Mouse (Mus musculus): ENCODE measurements around the gene Adgrv1. TPM values are rescaled to one million over a fixed set of nuclear protein-coding genes. Genes with fewer than 3 reads are reported as not detected.
A peak's percentile ranks its signal among the peaks of the same experiment; 100 is the strongest.

The Adgrv1 gene
- total RNA-seq, 2 experiments from 2014 or later, result 1.4 to 1.6 TPM

- intact Hi-C loops (cut with DNase I), result no loop called here
- no peak for DNase-seq (ENCODE audit: low spot score in 2 of 2)
Measured at GRCm38 (mm10) chr13:81358365-81358764, 274.6 kb downstream of the Adgrv1 start.

- DNase-seq (ENCODE audit: low spot score in 2 of 2), result no peak
- intact Hi-C loops (cut with DNase I), result no loop called here
Measured at GRCm38 (mm10) chr13:81357215-81357614, 275.7 kb downstream of the Adgrv1 start.

- no peak for DNase-seq (ENCODE audit: low spot score in 2 of 2)
- intact Hi-C loops (cut with DNase I), result no loop called here
Measured at GRCm38 (mm10) chr13:81354587-81354986, 278.4 kb downstream of the Adgrv1 start.

GRCm38 (mm10) chr13:81352296-81352695 is 280.7 kb downstream of the Adgrv1 start:
- intact Hi-C loops (cut with DNase I), result no loop called here
- DNase-seq (ENCODE audit: low spot score in 2 of 2), result no peak

GRCm38 (mm10) chr13:81351462-81352155 is 281.3 kb downstream of the Adgrv1 start:
- intact Hi-C loops (cut with DNase I), result no loop called here
- no peak for DNase-seq (ENCODE audit: low spot score in 2 of 2)

DNA sequence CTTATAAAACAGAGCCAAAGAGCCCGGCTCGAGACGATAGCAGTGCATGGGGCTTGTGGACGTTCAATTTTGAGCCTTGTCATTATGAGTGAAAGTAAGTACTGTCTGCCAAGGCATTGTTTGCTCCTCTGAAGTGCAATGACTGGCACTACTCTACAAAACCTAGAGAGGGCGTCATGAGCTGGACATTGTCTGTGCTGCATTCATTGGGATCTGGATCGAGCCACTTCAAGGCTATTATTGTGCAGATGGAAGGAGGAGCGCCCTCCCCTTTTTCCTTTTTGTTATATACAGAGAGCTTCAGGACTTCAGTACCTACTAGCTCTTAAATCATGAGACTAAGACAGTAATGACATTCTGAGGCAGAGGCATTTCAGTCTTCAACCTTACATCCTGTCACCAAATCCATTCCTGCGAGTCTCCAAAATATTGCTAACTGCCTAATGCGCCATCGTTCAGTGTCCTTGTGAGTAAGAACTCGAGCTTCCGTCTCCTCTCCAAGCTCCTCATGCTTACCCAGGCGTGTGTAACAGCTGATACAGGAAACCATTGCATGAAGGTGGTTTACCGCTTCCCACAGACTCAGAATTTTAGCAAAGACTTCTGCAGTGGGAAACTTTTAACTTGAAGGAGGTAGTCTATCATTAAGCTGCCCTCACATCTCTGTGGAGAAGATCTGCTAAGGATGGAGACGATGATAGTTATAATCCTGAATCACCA is 285.5 kb downstream of the Adgrv1 start:
- intact Hi-C loops (cut with DNase I), result no loop called here
- DNase-seq (ENCODE audit: low spot score in 2 of 2), result no peak

GRCm38 (mm10) chr13:81342987-81343596 is 289.9 kb downstream of the Adgrv1 start:
- intact Hi-C loops (cut with DNase I), result no loop called here
- no peak for DNase-seq (ENCODE audit: low spot score in 2 of 2)

DNA sequence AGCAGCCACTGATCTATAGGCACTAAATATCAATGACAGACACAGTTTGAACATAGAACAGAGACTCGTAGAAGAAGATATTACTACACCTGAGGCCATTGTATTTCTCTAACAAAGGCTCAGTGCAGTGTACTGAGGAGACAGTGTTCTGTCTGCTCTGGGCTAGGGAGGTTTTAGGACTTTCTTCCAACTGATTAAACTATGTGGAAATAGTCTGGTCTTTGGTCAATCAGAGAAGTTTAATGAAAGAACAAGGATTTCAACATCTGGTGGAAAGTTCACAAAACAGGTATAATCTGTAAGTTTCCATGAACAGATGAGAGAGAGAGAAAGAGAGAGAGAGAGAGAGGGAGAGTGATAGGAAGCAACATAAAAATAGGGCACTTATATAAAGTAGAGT is 297.7 kb downstream of the Adgrv1 start:
- intact Hi-C loops (cut with DNase I), result no loop called here

DNA sequence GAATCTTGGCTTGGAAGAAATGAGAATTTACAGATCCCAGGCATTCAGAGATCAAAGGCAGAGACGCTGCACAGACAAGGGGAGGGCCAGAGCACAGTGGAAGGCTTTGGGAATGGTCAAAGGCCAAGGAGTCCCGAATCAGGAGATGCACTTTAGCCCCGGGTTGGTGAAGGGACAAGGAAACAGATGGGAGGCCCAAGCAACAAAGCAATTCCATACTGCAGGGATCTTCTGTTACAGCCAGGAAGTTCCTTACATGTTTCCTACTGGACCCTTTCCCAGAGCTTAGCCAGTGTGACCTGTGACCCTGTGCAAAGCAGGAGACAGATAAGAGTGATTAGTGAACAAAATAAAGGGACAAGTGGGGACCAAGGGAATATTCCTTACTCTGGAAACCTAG is 300.9 kb downstream of the Adgrv1 start:
- intact Hi-C loops (cut with DNase I), result no loop called here
- no peak for DNase-seq (ENCODE audit: low spot score in 2 of 2)

More for the DNA sequence above, 297.7 kb downstream of the Adgrv1 start:
- no peak for DNase-seq (ENCODE audit: low spot score in 2 of 2)

GRCm38 (mm10) chr13:81329762-81330161 is 303.2 kb downstream of the Adgrv1 start:
- intact Hi-C loops (cut with DNase I), result no loop called here
- no peak for DNase-seq (ENCODE audit: low spot score in 2 of 2)

DNA sequence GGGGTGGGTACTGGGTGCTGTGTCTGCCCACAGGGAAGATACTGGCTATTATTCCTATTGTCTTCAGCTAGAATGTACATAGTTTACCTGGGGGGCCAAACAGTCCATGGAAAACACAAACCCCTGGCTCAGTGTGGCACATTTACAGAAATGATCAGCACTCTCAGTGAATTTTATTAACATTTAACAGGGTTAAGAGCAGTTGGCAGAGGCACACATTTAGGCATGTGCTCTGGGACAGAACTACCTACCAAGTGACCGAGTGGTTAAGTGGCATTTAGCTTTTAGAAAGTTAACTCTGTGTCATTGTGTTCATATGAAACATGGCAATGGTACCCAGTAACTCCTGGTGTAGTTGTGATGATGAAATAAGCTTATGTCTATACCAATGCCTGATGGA is 304.8 kb downstream of the Adgrv1 start:
- no peak for DNase-seq (ENCODE audit: low spot score in 2 of 2)
- intact Hi-C loops (cut with DNase I), result no loop called here

- intact Hi-C loops (cut with DNase I), result no loop called here
- DNase-seq (ENCODE audit: low spot score in 2 of 2), result no peak
Measured at GRCm38 (mm10) chr13:81325606-81326215, 307.2 kb downstream of the Adgrv1 start.

GRCm38 (mm10) chr13:81323546-81324316 is 309.2 kb downstream of the Adgrv1 start:
- DNase-seq (ENCODE audit: low spot score in 2 of 2), result no peak
- intact Hi-C loops (cut with DNase I), result no loop called here

DNA sequence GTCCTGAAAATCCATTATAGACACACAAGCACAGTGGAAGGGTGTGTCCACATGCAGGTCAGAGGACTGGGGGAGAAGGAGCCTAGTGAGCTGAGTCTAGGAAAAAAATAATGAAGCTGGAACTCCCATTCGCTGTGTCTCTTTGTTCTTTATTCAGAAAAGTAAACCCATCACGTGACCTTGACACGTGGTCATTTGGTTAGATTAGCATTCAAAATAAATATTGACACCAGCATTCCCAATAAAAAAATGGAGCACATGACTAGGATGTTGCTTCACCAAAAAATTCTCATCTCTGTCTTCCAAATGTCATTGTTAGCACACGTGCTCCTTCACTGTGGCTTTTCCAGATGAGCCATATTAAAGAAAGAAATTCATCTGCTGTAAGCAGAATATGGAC is 316.4 kb downstream of the Adgrv1 start:
- intact Hi-C loops (cut with DNase I), result no loop called here

DNA sequence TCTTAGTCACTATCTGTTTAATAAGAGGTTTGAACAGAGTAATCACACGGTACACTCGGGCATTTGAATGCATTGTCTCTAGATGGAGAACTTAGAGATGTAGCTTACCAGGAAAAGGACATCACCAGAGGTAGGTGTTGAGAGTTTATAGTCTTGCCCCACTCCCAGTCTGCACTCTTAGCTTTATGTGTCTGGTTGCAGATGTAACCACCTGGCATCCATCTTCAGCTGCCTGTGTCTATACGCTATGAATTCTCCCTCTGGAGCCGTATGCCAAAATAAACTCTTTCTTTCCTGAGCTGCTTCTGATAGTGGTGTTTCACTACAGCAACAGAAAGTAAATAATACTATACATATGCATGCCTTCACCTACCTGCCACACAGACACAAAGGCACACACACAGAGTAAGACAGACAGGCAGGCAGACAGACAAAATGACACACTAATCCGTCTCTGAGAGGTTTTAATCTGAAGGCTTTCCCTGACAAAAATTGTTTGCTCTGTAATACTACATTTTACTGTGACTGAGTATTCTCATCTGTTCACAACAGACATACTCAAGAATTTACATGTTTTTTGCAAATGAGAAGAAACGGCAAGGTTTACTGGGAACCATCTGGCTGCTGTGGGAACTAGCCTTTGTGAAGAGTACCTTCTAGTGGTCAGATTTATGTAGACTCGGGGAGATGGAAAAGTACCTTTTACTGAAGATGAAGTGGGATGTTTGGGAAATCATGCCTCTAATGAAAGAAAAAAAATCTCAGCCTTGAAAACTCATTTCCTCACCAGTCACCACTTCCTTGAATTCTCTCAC is 318.4 kb downstream of the Adgrv1 start:
- peak; percentile 28 to 60 for DNase-seq (ENCODE audit: low spot score in 2 of 2)
- intact Hi-C loops (cut with DNase I), result loop anchor here (2.0 to 5.0 kb wide), 2 partner anchors 434 to 452 kb away; no protein-coding TSS in a partner anchor

More for the DNA sequence above, 316.4 kb downstream of the Adgrv1 start:
- DNase-seq (ENCODE audit: low spot score in 2 of 2), result no peak

GRCm38 (mm10) chr13:81312148-81312547 is 320.8 kb downstream of the Adgrv1 start:
- DNase-seq (ENCODE audit: low spot score in 2 of 2), result no peak
- intact Hi-C loops (cut with DNase I), result loop anchor here (5.0 kb wide), 1 partner anchor 450 kb away; no protein-coding TSS in a partner anchor

DNA sequence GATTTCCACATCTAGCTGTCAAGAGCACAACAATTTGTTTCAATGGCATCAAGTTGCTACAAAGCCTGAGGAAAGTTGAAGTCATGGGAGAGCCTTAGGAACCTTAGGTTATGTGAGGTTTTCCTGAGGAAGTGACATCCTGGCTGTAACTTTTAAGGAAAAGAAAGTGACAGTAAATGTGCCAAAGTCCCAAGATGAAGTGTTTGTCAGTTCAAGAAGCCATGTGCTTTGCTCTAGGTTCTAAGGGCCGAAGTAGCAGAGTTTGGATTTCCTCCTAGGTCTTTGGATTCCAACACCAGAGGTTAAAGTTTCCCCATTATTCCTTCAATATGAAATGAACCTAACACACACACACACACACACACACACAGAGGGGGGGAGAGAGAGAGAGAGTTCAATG is 332.1 kb downstream of the Adgrv1 start:
- intact Hi-C loops (cut with DNase I), result no loop called here
- DNase-seq (ENCODE audit: low spot score in 2 of 2), result no peak

DNA sequence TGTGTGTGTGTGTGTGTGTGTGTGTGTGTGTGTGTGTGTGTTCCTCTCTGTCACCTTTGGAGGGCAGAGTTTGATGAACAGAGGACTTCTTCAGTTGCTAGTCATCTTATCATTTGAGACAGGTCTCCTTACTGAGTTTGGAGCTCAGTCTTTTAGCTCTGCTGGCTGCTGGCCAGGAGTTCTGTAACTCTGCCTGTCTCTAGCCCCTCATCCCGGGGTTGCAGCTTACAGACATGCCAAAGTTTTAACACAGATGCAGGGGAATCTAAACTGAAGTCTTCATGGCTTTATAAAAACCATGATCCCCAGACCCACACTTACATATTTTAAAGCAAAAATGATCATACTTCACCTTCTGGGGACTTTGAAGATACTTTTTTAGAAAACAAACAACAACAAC is 338.8 kb downstream of the Adgrv1 start:
- no peak for DNase-seq (ENCODE audit: low spot score in 2 of 2)
- intact Hi-C loops (cut with DNase I), result no loop called here

DNA sequence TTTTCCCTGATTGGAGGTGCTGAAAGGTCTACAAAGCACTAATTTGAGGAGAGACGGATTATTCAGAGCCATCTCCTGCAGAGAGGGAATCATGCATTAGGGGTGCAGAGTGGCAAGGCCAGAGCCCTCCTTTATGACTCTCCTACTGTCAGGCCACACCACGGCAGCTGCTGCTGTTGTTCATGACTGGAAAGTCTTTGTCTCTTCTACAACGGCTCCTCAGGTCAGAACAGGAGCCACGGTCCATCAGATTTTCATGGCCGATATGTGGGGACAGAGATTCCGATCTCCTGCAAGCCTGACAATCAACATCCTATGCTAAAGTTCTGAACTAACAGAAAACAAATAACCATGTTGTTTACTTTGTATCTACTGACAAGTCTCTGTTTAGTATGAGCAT is 350.8 kb downstream of the Adgrv1 start:
- no peak for DNase-seq (ENCODE audit: low spot score in 2 of 2)

More for the DNA sequence above, 350.8 kb downstream of the Adgrv1 start:
- intact Hi-C loops (cut with DNase I), result no loop called here

Measured in left cerebral cortex, postnatal 25 days (tissue).